Mouse (Mus musculus) neural tube, embryonic 14.5 days (tissue): ENCODE measurements at regions not wholly inside any gene's neighbourhood (a gene's known extent, or its start where the extent isn't known, plus 50 kb on each side); places are given as distances from the start of the nearest gene placed in this dataset.

Source experiments
- ATAC-seq: fragments of 200-750 bp; cut with Nextera tagmentation; 2 replicates; pipeline ENCODE4 v1.8.0; 2017; ENCODE audit warnings: low read depth, mild to moderate bottlenecking, moderate TSS enrichment, moderate library complexity
- H3K27ac ChIP-seq: fragments of 300-500 bp; sonication (generic); 2 replicates; pipeline ENCODE4 v1.5.1; 2014; ENCODE audit warnings: low read depth, mild to moderate bottlenecking, control low read depth, low read length, moderate library complexity, mixed read lengths
- H3K27me3 ChIP-seq: fragments of 300-500 bp; sonication (generic); 2 replicates; pipeline ENCODE4 v1.6.1; 2014; ENCODE audit warnings: low read length; ENCODE audit not compliant: control insufficient read depth, insufficient read depth
- H3K36me3 ChIP-seq: fragments of 300-500 bp; sonication (generic); 2 replicates; pipeline ENCODE4 v1.6.1; 2014; ENCODE audit warnings: low read length, mixed read lengths; ENCODE audit not compliant: control insufficient read depth, insufficient read depth
- H3K4me1 ChIP-seq: fragments of 300-500 bp; sonication (generic); 2 replicates; pipeline ENCODE4 v1.6.1; 2014; ENCODE audit warnings: low read length; ENCODE audit not compliant: control insufficient read depth, insufficient read depth
- H3K4me2 ChIP-seq: fragments of 300-500 bp; sonication (generic); 2 replicates; pipeline ENCODE4 v1.6.1; 2014; ENCODE audit warnings: mild to moderate bottlenecking, low read depth, low read length, control low read depth
- H3K4me3 ChIP-seq: fragments of 300-500 bp; sonication (generic); 2 replicates; pipeline ENCODE4 v1.5.1; 2014; ENCODE audit warnings: low read depth, low read length, control low read depth, mixed read lengths
- H3K9ac ChIP-seq: fragments of 300-500 bp; sonication (generic); replicated peaks from 2 replicates; pipeline ENCODE4 v1.6.1; 2014; ENCODE audit warnings: low read depth, mild to moderate bottlenecking, control low read depth, low read length, mixed read lengths
- H3K9me3 ChIP-seq: fragments of 300-500 bp; sonication (generic); 2 replicates; pipeline ENCODE4 v1.6.1; 2016; ENCODE audit warnings: low read length; ENCODE audit not compliant: control insufficient read depth
- WGBS: fragments of 180-500 bp; shearing (Covaris S2); extraction: QIAGEN DNeasy Blood & Tissue Kit; methylation state at CpG from one replicate; pipeline ENCODE4 v1.1.7; 2014; 5-methylcytosine and 5-hydroxymethylcytosine counted together

DNA sequence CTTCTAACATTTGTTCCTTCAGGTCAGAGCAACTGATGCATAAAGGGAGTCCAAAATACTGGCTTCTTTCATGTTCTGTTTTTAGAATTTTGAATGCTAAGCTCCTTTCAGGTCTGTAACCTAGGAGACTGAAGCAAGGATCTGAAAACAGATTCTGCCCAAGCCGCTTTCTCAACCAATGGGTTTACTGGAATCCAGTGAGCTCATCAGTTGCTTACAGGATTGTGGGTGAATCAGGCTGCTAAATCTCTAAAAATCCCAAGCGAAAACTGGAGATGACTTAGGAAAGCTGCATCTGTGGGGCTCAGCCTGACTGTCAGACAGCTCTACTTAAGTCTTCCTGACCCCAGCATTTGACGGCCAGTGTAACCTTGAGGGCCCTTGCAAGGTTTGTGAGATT lies 1277.7 kb downstream of the Defb40 start:
- ATAC-seq: no peak

DNA sequence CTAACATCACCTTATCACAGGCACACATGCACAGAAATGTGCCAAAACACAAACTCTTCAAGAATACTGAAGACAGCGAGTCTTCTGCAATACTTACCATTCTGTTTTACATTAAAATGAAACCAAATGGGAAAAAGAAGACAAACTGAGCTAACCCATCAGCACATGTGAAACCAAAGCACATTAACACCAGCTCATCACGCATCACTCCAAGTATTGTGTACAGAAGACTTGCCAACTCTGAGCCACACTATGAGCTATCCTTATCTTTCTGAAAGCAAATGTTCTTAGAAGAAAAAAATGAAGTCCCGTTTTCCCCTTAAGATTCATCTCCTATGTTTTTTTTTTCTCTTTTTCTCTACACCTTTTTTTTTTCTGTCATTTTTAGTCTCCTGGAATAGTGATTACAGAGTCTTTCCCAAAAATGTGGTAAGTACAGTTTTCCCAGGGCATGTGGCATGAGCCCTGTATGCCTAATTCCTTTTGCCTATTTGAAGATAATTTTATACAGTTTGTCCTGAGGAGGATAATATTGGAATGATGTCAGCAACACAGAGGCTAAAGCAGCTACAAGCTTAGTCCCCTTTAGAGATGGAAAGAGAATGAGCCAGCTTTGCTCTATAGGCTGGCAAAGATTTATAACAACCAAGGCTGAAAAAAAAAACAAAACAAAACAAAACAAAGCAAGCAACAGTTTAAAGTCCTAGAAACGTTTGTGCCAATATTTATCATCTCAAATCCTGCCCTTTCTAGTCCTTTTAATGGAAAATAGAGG lies 1287.8 kb downstream of the Defb40 start:
- no peak overlapping the region for H3K27ac ChIP-seq
- WGBS: 81% methylated on average over 4 of the region's 4 CpGs
- H3K36me3 ChIP-seq: no peaks in the 10 kb centered on the region
- no peak for ATAC-seq
- H3K4me1 ChIP-seq: no peaks in the 10 kb centered on the region
- no peak overlapping the region for H3K9ac ChIP-seq
- H3K4me2 ChIP-seq: no peak overlapping the region
- H3K27me3 ChIP-seq: no peaks in the 10 kb centered on the region
- H3K9me3 ChIP-seq: no peaks in the 10 kb centered on the region
- H3K4me3 ChIP-seq: no peak overlapping the region

More for the DNA sequence above, 1277.7 kb downstream of the Defb40 start:
- Histone ChIP-seq H3K4me3 (no peak overlapping the region), H3K4me1 (no peaks in the 10 kb centered on the region), H3K9ac (no peak overlapping the region), H3K27me3 (no peaks in the 10 kb centered on the region), H3K9me3 (no peaks in the 10 kb centered on the region), H3K36me3 (no peaks in the 10 kb centered on the region), H3K4me2 (no peak overlapping the region), H3K27ac (no peak overlapping the region)
- 68% methylated on average over 3 of the region's 3 CpGs for WGBS

DNA sequence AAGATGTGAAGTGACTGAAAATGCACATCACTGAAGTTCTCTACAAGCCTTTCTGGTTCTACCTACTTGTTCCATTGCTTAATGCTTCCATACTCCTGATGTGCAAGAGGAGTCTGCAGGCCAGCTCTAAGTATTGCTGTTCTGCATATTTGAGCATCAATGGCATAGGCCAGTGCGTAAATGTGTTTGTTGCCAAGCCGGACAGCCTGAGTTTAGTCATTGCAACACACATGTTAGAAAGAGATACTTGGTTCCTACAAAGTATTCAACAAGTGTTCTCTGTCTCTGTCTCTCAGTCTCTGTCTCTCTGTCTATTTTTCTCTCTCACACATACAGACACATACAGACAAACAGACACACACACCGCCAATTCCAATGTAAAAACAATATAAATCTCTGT lies 1288.4 kb downstream of the Defb40 start:
- Histone ChIP-seq H3K36me3 (no peaks in the 10 kb centered on the region), H3K27me3 (no peaks in the 10 kb centered on the region), H3K9me3 (no peaks in the 10 kb centered on the region), H3K27ac (no peak overlapping the region), H3K4me1 (no peaks in the 10 kb centered on the region), H3K4me2 (no peak overlapping the region), H3K9ac (no peak overlapping the region), H3K4me3 (no peak overlapping the region)
- ATAC-seq: no peak
- 95% methylated on average over 3 of the region's 3 CpGs for WGBS

DNA sequence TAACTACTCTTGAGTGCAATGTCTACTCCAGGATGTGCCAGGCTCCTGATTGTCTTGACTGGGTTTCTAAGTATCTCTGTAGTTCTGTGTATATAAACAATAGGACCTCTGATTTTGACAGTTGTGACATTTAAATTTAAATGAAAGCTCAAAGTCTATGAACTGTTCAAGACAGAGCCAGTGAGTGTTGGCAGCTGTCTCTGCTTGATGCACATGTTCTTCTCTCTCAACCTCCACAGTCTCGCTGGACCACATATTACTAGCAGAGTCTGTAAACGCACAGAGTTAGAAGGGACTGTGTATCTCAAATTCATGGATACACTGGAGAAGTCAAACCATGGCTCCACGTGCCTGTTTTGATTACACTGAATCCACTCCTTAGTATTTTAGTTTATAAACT lies 1291.0 kb downstream of the Defb40 start:
- Histone ChIP-seq H3K27ac (no peak overlapping the region), H3K4me2 (no peak overlapping the region), H3K9ac (no peak overlapping the region), H3K4me1 (no peaks in the 10 kb centered on the region), H3K27me3 (no peaks in the 10 kb centered on the region), H3K9me3 (no peaks in the 10 kb centered on the region), H3K4me3 (no peak overlapping the region), H3K36me3 (no peaks in the 10 kb centered on the region)
- ATAC-seq: no peak
- 89% methylated on average over 3 of the region's 3 CpGs for WGBS

DNA sequence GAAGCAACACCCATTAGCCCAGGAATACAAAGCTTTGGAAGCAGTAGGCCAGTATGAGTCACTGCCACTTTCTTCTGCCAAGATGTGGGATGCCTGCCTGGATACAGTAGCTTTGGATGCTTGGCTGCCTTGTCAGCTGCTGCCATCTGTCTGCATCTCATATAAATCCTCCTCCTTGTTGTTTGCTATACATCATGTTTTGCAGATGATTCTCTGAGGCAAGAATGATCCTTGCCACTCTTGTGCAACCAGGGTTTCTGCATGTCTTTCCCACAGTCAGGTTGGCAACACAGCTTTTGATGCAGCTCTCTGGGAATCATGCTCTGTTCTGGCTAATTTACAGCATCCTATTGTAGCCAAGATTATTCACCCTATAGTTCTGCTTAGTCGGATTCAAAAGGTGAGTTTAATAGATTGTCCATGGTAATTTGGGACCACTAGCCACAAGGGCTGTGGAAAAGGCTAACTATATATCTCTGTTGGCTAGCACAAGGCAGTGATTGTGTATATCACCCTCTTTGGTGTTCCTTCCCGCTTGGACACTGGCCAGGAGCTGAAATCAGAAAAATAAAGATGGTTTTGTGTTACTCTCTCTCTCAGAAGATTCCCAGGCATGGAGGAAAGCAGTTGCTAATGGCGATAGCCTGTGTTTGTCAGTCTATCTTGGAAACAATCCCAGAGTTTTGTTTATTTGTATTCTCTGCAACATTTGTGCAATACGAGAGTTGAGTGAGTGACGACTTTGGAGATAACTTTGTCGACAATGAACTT lies 1313.5 kb downstream of the Defb40 start:
- H3K4me3 ChIP-seq: no peak overlapping the region
- WGBS: 21% methylated on average over 6 of the region's 6 CpGs
- H3K9ac ChIP-seq: no peak overlapping the region
- H3K27ac ChIP-seq: 0 out of 2 replicates have a peak overlapping the region, but pooled peaks have one; percentile 4
- no peaks in the 10 kb centered on the region for H3K4me1 ChIP-seq
- H3K4me2 ChIP-seq: no peak overlapping the region
- ATAC-seq: peak; percentile 93
- no peaks in the 10 kb centered on the region for H3K27me3 ChIP-seq
- no peaks in the 10 kb centered on the region for H3K9me3 ChIP-seq
- no peaks in the 10 kb centered on the region for H3K36me3 ChIP-seq

DNA sequence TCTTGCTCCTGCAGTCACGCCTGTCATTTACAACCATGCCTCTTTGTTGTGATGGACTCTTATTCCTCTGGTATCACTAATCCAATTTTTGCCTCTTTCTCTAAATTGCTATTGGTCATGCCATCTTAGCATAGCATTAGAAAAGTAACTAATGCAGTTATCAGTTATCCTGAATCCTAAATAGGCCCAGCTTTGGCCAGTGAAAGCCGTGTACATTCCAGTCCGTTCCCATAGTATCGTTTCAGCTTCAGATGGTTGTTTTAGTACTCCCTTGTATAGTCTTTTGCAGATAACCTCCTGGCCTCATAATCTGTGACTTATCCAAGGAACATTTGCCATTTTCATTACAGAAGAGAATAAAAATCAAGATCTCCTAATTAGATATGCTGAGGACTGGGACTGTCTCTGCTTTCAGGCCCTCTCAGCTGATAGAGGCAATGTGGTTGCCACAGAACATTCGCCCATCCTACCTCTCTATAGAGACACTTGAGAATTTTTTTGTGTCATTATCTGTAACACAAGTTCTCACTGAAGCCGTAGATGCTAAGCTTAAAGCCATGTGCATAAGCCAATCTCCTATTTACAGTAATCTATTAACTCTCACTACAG lies 1318.2 kb downstream of the Defb40 start:
- no peak overlapping the region for H3K27ac ChIP-seq
- H3K9me3 ChIP-seq: no peaks in the 10 kb centered on the region
- no peaks in the 10 kb centered on the region for H3K36me3 ChIP-seq
- no peak for ATAC-seq
- WGBS: 79% methylated on average over 6 of the region's 6 CpGs
- H3K27me3 ChIP-seq: no peaks in the 10 kb centered on the region
- no peak overlapping the region for H3K9ac ChIP-seq
- H3K4me1 ChIP-seq: no peaks in the 10 kb centered on the region
- no peak overlapping the region for H3K4me3 ChIP-seq
- no peak overlapping the region for H3K4me2 ChIP-seq

DNA sequence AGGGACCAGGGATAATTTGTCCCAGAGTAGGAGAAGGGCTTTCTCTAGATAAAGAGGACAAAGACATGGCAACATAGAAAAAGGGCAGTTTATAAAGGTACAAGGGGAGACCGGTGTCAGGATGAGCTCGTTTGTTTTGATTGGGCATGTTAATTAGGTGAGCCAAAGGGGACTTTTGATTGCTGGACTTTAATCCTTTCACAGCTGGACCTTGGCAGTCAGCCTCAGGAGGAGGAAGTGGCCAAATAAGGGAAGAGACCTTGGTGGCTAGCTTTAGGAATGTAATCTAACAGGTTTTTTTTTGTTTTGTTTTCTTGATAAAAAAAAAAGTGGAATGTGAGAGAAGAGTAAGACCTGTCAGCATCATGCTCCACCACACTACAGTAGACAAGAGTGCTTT lies 1324.3 kb downstream of the Defb40 start:
- H3K4me2 ChIP-seq: no peak overlapping the region
- no peak overlapping the region for H3K4me3 ChIP-seq
- H3K27ac ChIP-seq: no peak overlapping the region
- no peaks in the 10 kb centered on the region for H3K9me3 ChIP-seq
- H3K4me1 ChIP-seq: no peaks in the 10 kb centered on the region
- no peaks in the 10 kb centered on the region for H3K36me3 ChIP-seq
- no peaks in the 10 kb centered on the region for H3K27me3 ChIP-seq
- ATAC-seq: no peak
- no peak overlapping the region for H3K9ac ChIP-seq
- 16% methylated on average over 2 of the region's 2 CpGs for WGBS

DNA sequence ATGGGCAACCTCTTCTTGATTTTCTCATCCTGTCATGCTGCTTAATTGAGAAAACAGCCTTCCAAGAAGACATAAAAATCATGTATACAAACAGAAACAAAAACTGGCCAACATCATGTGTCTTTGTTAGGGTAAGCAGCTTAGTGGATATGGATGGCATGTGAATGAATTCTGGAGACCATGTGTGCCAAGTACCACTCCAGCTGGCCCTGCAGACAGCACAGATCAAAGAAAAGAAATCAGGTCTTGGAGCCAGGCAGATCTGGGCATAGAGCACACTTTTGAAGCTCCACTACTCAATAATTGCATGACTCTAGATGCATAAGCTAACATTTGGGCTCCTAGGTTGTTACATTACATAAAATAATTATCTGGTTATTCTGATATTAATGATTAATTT lies 1330.5 kb downstream of the Defb40 start:
- Histone ChIP-seq H3K4me2 (no peak overlapping the region), H3K27ac (no peak overlapping the region), H3K4me3 (no peak overlapping the region), H3K9me3 (no peaks in the 10 kb centered on the region), H3K9ac (no peak overlapping the region), H3K4me1 (no peaks in the 10 kb centered on the region), H3K27me3 (no peaks in the 10 kb centered on the region), H3K36me3 (no peaks in the 10 kb centered on the region)
- ATAC-seq: no peak

DNA sequence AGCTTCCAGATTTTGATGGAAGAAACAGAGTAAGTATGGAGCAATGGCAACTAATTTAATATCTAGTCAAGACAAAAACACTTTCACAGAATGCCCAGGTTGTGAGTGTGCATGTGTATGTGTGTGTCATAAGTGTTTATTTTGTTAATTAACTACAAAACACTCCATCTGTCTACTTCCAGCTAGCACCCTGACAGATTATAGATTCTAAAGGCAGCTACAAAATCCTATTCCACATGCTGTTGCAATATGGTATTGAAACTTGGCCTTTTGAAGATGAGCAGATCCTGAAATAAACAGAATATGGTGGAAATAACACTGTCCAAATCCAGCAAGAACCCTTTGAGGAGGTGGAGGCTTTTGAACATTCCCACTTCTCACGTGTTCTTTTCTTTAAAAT lies 1356.9 kb downstream of the Defb40 start:
- Histone ChIP-seq H3K4me1 (no peaks in the 10 kb centered on the region), H3K36me3 (no peaks in the 10 kb centered on the region), H3K9ac (no peak overlapping the region), H3K27ac (no peak overlapping the region), H3K9me3 (no peaks in the 10 kb centered on the region), H3K4me3 (no peak overlapping the region), H3K4me2 (no peak overlapping the region), H3K27me3 (no peaks in the 10 kb centered on the region)
- WGBS: 61% methylated on average over 1 of the region's 1 CpGs
- no peak for ATAC-seq
